Mouse (Mus musculus): ENCODE measurements around the gene Serinc2. TPM values are rescaled to one million over a fixed set of nuclear protein-coding genes. Genes with fewer than 3 reads are reported as not detected.

The Serinc2 gene
- 10 to 100 TPM in 1 of 2 experiments, 1 to 10 TPM in 1; 9.4 to 11.2 TPM for total RNA-seq (2021)
- long read RNA-seq, transcript Serinc2-201 (10 exons, 1,878 nt), result major isoform, 9 of 10 reads
- long read RNA-seq, partial matches to known transcripts, result 1 of 10 reads
- long read RNA-seq, other reads (novel, unspliced or antisense), result 0 of 10 reads

DNA sequence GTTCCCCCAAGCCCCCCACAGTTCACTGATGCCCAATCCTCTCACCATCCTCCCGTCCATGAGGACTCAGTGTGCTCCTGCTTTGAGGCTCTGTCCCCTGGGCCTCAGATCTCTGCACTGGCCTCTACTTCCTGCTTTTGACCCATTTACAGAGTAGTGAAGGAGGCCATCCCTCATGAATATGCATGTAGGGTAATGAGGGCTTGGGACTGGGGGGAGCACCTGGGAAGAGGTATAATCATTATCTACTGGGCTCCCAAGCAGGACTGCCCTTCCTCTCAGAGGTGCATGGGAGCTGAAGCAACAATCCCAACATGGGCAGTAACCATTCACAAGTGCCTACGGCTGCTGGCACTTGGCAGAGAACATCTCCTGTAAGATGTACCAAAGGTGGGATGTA, at the start of gene Serinc2:
Gene Serinc2 (minus strand): TSS at position 101 of the 400 bp plus-strand sequence.
- DNase-seq (ENCODE audit: low spot score in 2 of 2), result no peak

DNA sequence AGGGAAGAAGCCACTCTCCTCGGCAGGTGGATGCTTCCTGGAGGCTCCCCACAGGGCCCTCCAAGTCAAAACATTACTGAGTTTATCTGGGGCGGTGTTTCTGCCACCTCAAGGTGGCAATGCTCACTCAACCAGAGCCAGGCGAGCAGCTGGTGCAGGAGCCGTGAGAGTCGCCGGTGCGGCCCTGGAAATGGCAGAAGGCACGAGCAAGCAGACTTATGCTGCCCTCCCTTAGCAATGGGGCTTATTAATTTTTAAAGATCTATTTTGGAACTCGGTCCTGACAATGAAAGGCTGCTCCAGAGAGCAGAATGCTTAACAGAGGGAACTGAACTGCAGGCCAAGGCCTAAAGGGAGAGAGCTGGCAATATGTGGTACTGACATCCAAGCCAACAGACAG, 48.4 kb upstream of the Serinc2 start:
- DNase-seq (ENCODE audit: low spot score in 2 of 2), result no peak

DNA sequence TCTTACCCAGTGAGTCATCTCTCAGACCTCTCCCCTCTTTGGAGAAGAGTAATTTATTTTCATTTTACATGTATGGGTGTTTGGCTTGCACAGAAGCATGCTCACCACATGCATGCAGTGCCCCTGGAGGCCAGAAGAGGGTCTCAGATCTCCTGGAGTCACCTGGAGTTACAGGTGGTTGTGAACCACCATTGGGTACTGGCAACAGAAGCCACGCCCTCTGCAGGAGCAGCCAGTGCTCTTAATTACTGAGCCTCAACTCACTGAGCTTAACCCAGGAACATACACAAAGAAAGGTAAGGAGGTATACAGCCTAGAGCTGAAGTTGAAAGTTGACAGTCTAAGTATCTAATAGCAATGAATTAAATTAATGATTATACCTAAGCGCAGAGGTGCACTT, 46.4 kb upstream of the Serinc2 start:
- no peak for DNase-seq (ENCODE audit: low spot score in 2 of 2)

DNA sequence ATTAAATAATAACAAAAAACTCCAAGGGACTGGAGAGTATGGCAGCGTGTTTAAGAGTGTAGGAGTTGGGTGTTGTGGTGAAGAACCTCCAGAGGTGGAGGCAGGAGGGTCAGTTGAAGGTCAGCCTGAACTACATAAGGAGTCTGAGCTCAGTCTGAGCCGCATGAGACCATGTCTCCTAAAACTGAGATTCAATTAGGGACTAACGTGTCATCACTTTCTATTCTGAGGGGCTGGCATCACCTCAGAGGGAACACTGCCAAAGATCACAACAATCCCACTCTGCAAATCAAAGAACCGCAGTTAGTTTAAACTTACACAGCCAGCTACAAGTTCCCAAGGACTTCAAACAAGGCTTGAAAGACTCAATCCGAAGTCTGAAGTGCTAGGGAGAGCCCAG, 44.6 kb upstream of the Serinc2 start:
- no peak for DNase-seq (ENCODE audit: low spot score in 2 of 2)

DNA sequence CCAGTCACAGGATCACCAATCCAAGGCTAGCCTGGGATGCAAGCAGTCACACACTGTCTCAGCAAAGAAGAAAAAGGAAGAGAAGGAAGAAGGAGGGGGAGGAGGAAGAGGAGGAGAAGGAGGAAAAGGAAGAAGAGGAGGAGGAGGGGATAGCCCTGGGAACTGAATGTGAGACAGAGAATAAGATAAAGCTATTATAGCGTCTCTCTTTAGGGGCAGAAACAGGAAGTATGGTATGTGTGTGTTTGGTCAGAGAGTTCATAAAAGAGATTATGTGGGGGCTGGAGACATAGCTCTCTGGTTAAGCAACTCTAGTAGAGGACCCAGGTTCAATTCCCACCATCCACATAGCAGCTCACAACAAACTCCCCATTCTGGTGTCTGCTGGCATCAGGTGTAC, 44.2 kb upstream of the Serinc2 start:
- DNase-seq (ENCODE audit: low spot score in 2 of 2), result no peak

DNA sequence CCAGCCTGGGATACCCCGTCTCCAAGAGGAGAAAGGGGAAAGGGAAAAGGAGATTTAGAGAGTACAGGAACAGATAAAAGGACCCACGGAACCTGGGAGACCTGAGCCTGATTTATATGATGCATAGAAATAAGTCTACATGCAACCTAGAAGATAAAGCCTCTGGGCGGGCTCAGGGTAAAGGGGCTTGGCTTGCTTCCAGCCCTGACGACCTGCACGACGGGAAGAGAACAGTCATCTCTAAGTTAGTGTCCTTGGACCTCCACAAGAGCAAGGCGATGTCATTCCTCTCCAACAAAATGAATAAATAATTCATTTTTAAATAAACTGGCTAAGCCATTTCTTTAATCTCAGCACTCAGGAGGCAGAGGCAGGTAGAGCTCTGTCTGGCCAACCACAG, 43.6 kb upstream of the Serinc2 start:
- no peak for DNase-seq (ENCODE audit: low spot score in 2 of 2)

DNA sequence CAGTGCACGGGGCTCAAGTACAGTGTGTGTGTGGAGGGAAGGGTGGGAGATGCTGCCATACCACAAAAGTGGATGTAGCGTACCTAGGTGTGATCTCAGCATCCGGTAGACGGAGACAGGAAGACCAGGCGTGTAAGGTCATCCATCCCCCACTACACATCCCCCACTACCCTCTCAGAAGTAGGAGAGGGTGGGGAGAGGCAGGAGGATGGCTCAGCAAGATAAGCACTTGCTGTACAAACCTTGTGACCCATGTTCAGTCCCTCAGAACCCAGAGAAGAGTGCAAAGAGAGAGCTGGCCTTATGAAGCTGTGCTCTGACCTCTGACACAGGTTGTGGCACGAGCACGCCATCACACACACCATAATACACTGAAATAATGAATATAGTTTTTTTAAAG, 42.6 kb upstream of the Serinc2 start:
- no peak for DNase-seq (ENCODE audit: low spot score in 2 of 2)

DNA sequence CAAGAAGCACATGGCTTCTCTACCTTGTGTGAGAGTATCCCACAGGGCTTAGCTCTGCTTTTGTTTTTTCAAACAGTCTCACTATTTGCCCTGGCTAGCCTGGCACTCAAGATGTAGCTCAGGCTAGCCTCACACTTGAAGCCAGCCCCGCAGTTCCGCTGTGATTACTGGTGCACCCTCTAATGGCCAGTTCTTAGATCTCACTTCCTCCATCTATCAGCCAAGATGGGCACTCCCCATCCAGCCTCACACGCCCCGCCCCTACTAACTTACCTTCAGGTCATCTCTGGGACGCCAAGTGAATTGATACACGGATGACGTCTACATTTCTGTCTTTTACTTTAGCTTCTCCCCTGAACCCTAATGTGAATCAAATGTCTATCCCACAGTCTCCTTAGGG, 40.6 kb upstream of the Serinc2 start:
- no peak for DNase-seq (ENCODE audit: low spot score in 2 of 2)

DNA sequence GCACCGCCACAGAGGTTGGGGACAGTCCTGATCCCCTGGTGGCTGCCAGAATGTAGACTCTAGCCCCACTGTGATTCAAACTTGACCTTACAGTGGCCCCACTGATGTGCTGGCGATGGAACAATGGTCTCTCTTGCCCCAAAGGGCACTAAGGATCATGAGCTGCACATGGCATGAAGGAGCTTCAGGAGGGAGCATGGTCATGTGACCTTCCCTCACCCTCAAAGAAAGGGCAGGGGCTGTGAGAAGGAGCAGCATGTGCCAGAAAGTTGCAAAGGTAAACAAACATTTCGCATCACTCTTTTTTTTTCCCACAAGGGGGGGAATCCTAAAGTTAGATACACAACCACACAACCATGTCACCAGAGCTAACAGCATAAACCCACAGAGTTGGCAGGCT, 39.1 kb upstream of the Serinc2 start:
- DNase-seq (ENCODE audit: low spot score in 2 of 2), result no peak

DNA sequence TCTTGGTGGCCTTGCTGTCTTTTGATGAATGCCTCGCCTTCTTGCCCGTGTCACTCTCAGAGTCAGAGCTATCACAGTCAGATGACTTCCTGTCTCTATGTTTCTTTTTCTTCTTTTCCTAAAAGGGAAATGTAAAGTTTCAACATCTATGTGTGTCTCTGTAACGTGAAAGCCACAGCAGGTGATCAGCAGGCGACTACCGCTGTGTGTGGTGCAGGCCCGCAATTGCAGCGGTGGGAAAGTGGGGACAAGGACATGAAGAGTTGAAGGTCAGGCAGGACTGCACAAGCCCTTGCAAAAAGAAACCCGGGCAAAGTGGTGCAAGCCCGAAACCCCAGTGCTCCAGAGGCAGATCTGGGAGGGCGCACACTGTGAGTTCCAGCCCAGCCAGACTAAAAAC, 37.7 kb upstream of the Serinc2 start:
- DNase-seq (ENCODE audit: low spot score in 2 of 2), result no peak

DNA sequence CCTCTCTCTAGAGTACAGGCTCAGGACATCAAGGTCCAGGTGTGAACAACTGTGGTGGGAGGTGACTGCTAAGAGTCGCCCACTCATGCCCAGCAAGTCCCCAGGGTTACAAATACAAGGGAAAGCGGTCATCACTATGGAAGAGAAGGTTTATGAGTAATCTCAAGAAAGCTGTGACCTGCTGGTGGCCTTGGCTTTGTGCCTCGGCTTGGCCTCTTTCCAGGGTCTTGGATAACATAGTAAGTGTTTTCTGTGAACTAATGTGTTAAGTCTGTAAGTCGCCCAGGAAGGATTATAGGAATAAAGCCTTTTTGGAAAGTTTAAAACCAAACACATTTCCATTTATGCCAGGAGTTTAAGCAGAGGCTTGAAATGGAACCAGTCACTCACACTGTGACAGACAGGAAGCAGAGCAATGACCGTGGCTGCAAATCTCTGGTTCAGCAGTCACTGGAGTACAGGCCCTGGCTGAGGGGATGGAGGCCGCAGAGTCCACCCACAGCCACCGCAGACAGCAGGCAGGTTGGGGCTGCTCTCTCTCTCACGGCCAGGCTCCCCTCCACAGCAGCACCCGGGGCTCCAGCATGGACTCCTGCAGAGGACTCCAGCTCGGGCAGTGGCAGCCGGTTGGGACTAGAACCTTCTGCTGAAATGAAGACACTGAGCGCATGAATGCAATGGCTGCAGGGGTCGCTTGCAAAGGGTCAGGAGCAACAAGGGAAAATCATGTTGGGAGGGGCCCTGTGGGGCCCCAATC, 36.9 kb upstream of the Serinc2 start:
- no peak for DNase-seq (ENCODE audit: low spot score in 2 of 2)

DNA sequence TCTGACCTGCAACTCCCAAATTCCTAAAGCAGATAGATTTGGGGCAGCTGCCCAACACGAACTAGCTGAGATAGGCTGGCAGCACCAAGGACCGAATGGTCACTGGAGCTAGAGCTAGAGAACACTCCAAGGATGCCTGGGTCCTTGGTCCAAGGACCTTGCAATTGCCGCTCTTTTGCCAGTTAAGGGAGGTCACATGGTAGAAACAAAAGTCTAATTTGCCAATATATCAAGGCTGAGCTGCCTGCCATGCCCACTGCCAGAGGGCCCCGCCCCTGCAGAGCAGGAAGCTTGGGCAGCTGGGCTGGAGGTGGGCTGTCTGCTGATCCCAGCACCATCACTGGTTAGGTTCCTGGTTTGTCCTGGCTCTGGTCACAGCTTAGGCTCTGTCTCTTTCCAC, 34.5 kb upstream of the Serinc2 start:
- DNase-seq (ENCODE audit: low spot score in 2 of 2), result no peak

DNA sequence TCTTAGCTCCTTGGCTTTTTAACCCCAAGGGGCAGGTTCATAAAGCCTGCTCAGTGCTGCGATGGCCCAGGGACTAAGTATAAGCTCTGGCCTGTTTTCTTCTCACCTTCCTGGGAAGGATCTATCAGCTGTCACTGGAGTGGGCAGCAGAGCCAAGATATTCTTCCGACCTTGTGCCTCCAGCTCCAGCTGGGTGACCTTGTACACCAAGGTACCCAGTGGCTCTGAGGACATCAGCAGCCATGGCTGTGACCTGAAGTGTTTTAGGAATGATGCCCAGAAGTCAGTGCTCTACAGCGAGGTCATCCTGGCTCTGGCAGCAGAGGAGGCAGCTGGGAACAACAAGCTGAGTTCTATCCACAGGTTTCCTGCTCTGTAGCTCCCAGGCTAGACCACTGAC, 33.5 kb upstream of the Serinc2 start:
- DNase-seq (ENCODE audit: low spot score in 2 of 2), result no peak

DNA sequence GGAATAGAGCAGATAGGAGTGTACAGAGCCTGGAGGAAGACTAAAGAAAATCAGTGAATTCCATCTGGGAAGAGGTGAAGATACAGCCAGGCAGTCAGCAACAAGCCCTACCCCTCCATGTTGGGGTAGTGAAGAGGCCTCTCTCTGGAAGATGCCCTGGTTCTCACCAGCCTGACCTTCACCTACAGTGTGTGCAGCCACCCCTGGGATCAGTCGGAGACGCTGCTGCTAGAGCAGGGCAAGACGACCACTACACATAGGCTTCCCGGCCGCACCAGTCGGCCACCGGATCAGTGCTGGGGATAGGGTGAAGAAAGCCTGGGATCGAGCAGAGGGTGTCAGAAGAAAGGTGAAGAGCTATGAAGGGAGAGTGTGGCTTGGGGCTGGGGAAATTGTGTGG, 30.2 kb upstream of the Serinc2 start:
- no peak for DNase-seq (ENCODE audit: low spot score in 2 of 2)

DNA sequence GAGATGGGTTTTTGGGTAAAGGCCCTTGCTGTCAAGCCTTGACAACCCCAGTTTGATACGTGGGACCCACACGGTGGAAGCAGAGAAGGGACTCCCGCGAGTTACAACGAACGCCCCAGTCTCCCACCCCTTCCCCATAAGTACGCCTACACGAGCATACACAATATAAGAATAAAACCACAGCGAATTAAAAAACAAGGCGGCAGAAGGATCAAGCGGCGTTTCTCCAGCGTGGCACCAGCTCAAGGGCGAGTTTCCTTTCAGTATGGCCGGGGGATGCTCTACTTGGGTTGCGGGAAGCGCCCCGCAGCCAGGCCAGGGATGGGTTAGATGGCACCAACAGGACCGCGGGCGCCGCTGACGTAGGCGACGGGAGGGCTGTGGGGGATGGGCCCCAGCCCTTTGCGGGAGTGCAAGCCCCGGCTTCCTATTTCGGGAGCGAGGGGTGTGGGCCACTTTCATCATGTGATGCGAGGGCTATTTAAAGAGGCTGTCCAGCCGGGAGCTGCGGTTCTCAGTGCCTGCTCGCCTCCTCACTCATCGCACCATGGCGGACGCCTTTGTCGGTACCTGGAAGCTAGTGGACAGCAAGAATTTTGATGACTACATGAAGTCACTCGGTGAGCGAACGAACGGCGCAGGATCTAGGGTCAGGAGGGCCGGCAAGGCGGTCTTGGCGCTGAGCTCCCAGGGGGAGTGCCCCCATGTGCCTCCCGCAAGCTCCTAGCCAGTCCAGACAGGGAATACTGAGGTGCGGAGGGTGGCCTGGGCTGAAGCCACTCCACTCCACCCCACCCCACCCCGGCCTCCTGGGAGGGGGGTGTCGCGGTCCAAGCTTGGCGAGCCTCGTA, 29.5 kb upstream of the Serinc2 start, which contains the start of the genes Fabp3 and Gm10570:
Gene Fabp3 (plus strand): TSS at position 365 of the 851 bp plus-strand sequence.
Gene Gm10570 (minus strand): TSS at position 444 of the 851 bp plus-strand sequence.
- DNase-seq (ENCODE audit: low spot score in 2 of 2), result peak; percentile 66 to 76

DNA sequence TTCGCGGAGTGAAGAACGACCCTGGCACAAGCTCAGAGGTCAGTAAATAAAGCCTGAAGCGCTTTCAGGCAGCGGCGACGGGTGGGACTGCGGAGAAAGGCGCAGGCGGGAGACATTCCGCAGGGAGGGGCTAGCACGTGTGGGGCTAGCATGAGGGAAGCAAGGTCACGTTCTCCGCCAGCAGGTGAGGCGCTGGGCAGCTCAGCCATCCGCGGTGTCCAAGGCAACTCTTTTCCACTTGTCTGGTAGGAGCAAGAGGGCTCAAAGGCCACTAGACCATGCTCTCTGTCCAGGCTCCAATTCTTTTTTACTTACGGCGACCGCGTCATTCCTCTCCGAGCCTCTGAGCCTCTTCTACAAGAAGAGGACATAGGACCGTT, 28.8 kb upstream of the Serinc2 start:
- peak in 1 of 2 experiments; percentile 30 for DNase-seq (ENCODE audit: low spot score in 2 of 2)

DNA sequence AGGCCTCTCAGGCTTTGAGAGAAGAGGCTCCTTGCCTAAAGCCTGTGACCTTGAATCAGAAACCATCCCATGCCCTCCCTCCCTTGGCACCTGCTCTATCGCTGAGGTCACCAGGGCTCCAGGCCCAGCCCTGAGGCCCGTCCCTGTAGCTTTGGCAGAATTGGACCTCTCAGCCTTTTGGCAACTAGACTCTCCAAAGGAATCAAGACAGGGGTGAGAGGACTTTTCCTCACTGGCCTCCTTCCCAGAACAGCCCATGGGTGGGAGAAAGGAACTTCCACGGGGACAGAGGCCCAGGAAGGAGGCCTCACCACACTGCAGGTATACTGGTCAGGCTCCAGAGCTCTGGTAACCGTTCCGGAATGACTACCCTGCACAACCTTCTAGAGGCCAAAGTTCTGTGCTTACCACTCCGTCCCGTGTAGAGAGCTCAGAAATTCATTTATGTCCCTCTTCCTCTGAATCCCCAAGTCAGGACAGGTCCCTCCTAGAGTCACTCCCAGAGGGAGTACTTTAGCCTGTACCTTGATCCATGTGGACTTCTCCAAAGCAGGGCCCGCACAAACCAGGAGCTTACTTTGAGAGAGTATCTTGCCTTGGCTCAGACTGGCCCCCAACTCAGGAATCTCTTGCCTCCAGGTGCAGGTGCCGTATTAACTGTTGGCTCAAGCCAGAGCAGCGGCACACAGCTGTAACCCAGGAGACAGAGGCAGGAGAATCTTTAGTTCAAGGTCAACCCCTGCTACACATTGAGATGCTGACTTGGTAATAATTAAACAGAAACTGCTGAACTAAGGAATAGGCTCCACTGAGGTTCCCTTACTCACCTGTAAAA, 28.0 kb upstream of the Serinc2 start:
- no peak for DNase-seq (ENCODE audit: low spot score in 2 of 2)

DNA sequence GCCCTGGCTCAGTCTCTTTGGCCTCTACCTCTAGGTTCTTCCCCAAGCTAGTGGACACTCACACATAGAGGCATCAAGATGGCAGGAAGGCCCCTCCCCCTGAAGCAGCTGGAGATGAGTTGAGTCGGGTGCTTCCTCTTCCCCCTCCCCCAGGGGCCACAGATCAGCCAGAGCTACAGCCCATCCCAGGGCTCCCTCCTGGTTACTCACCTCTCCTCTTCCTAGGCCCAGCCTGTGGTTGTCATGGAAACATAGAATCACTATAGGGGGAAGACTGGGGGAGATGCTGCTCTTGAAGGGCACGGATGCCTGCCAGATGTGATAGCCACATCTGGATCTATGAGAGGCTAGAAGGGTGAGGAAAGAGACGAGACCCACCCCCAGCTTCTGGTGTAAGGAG, 25.7 kb upstream of the Serinc2 start:
- DNase-seq (ENCODE audit: low spot score in 2 of 2), result no peak

DNA sequence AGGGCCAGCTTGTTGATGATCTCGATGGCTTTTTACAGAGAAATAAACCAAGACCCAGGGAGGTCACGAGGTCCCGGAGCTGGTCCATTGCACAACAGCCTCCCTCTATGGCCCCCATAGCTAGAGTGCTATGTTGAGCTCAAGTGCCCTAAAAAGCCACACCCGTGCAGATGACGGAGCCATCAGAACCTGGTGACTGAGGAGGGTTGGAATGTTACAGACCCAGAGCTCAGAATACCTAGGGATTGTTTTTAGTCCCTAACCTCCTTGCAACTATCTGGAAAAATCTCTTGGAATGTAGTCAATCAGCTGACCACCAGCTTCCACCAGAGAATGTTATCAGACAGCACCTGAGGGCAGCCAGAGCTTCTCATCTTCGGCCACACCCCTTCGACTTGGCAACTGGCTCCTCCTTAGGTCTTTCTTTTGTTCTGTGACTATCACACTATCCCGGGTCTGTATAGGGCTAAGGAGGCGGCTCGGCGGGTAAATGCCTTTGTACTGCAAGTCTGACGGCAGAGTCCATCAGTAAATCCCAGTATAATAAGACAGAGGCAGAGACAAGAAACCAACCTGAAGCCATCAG, 23.4 kb upstream of the Serinc2 start:
- DNase-seq (ENCODE audit: low spot score in 2 of 2), result no peak

DNA sequence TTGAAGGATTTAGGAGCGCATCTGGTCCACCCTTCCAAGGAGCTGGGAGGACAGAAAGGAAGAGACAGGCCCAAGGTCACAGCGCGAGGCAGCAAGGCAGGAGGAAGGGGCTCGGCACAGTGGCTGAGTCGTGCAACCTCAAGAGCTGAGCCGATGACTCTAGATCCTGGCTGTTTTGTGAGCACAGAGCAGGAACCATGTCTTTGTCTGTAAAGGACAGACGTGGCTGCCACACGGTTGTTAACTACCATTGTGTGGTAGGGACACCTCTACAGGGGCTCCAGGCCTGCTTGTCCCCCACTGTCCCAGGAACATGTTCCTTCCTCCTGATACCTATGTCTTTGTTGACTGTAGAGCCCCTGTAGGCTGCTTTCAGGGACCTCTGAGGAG, 20.6 kb upstream of the Serinc2 start:
- no peak for DNase-seq (ENCODE audit: low spot score in 2 of 2)

All from layer of hippocampus, adult 18-20 months (tissue).